Mouse (Mus musculus): ENCODE measurements around the gene Cdca7l. TPM values are rescaled to one million over a fixed set of nuclear protein-coding genes. Genes with fewer than 3 reads are reported as not detected.
"Not testable (repeated sequence)": the region's sequence is repeated elsewhere in the genome, so short reads cannot be mapped to it uniquely, and the experiment has no call there.

Cdca7l gene
- total RNA-seq, 2 experiments from 2014 or later, result 52.3 to 143 TPM

- peak; percentile 85 for ATAC-seq (replicated peaks; ENCODE audit: low FRiP score, low TSS enrichment, poor library complexity, severe bottlenecking)
Observed at GRCm38 (mm10) chr12:117853316-117853715, 49.2 kb downstream of the Cdca7l start.

GRCm38 (mm10) chr12:117857023-117857422, 52.9 kb downstream of the Cdca7l start:
- ATAC-seq (replicated peaks; ENCODE audit: low FRiP score, low TSS enrichment, poor library complexity, severe bottlenecking), result no peak

DNA sequence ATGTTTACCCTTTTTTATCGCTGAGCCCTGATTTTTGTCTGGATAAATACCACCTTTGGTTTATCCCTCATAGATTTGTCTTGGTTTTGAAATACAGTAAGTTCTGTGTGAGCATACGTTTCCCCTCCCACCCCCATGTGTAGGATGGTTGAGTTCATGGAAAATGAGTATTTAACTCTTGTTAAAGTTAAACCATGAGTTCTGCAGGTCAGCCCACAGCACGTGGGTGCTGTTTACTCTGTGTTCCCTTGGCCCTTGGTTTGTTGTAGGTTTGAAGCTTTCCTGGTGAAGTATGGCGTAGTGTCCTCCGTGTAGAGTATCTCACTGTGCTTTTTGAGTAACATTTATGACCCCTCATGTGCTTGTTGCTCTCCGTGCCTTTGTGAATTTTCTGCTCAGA, 53.8 kb downstream of the Cdca7l start:
- no peak for ATAC-seq (replicated peaks; ENCODE audit: low FRiP score, low TSS enrichment, poor library complexity, severe bottlenecking)

- ATAC-seq (replicated peaks; ENCODE audit: low FRiP score, low TSS enrichment, poor library complexity, severe bottlenecking), result no peak
Observed at GRCm38 (mm10) chr12:117860840-117861239, 56.8 kb downstream of the Cdca7l start.

DNA sequence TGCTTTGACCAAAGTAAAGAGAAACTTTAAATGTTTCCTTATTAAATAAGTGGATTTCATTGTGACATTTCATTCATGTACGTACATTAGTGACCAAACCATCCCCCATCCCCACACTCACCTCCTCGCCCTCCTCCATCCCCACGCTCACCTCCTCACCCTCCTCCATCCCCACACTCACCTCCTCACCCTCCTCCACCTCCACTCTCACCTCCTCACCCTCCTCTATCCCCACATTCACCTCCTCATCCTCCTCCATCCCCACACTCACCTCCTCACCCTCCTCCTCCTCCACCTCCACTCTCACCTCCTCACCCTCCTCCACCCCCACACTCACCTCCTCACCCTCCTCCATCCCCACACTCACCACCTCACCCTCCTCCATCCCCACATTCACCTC, 57.2 kb downstream of the Cdca7l start:
- ATAC-seq (replicated peaks; ENCODE audit: low FRiP score, low TSS enrichment, poor library complexity, severe bottlenecking), result no peak

DNA sequence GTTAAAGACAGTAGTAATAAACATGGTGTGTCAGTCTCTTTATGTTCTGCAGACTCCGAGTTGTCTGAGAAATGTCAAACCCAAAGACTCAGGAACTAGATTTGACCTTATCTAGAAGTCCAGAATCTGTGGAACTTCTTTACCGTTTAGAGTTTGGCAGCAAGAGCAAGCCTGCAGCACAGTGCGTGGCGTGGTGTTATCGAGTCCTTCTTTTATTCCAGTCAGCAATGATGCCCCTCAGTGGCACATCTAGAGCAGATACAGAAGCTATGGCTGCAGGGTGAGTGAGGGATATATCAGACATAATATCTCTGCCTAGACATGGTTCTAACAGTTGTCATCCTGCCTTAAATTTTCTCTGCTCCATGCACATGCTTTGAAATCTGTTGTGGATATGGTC, 58.6 kb downstream of the Cdca7l start:
- ATAC-seq (replicated peaks; ENCODE audit: low FRiP score, low TSS enrichment, poor library complexity, severe bottlenecking), result peak; percentile 89

- no peak for ATAC-seq (replicated peaks; ENCODE audit: low FRiP score, low TSS enrichment, poor library complexity, severe bottlenecking)
Observed at GRCm38 (mm10) chr12:117867708-117868564, 63.8 kb downstream of the Cdca7l start.

DNA sequence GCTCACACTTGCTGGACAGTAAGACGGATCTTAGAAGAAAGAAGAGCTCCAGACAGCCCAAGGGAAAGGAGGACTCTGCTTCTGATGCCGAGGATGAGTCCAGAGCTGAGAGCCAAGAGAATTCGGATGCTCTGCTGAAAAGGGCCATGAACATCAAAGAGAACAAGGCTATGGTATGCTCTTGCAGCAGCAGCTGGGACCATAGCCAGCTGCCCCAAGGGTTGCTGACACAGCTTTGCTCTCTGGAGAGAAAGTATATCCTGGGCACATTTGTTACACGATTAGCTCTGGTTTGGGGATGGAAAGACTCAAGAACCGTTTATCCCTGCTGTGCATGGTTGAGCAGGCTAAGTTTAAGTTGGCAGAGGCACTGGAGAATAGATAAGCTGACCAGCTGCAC, 68.2 kb downstream of the Cdca7l start:
- no peak for ATAC-seq (replicated peaks; ENCODE audit: low FRiP score, low TSS enrichment, poor library complexity, severe bottlenecking)

GRCm38 (mm10) chr12:117878341-117878740, 74.3 kb downstream of the Cdca7l start:
- ATAC-seq (replicated peaks; ENCODE audit: low FRiP score, low TSS enrichment, poor library complexity, severe bottlenecking), result no peak

- no peak for ATAC-seq (replicated peaks; ENCODE audit: low FRiP score, low TSS enrichment, poor library complexity, severe bottlenecking)
Observed at GRCm38 (mm10) chr12:117884627-117885026, 80.5 kb downstream of the Cdca7l start.

DNA sequence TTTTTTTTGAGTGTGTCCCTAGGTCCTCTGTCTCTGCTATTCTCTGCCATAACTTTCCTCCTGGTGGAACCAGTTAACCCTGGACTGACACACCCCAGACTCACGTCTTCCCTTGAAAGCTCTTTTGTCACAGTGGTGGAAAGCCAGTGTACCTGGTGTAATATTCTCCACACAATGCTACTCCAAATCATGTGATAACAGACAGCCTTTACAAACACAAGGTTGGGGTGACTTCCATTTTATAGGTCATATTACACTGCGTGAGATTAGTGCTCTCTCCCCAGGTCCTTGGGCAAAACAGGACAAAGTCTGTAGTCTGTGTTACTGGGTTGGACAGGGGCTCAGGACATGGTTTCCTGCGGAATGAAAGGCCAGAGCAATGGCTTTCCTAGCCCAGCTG, 83.3 kb downstream of the Cdca7l start:
- ATAC-seq (replicated peaks; ENCODE audit: low FRiP score, low TSS enrichment, poor library complexity, severe bottlenecking), result no peak

- not testable (repeated sequence) for ATAC-seq (replicated peaks; ENCODE audit: low FRiP score, low TSS enrichment, poor library complexity, severe bottlenecking)
Observed at GRCm38 (mm10) chr12:117900798-117901197, 96.7 kb downstream of the Cdca7l start.

DNA sequence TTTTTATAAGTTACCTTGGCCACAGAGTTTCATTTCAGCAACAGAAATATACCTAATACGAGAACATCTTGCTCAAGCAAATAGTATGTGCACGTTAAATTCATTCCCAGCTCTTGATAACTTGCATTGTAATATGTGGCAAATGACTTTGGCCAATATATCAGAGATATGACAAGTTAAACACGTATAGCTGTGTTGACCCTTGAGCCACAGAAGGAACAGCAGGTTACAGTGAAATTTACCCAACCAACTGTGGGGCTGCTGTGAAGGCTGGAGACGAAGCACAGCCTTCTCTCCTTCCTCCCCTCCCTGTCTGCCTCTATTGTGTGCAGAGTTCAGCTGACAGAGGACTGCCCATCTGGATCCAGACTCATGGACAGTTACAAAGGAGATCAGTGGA, 97.3 kb downstream of the Cdca7l start:
- not testable (repeated sequence) for ATAC-seq (replicated peaks; ENCODE audit: low FRiP score, low TSS enrichment, poor library complexity, severe bottlenecking)

- ATAC-seq (replicated peaks; ENCODE audit: low FRiP score, low TSS enrichment, poor library complexity, severe bottlenecking), result no peak
Observed at GRCm38 (mm10) chr12:117903671-117904070, 99.6 kb downstream of the Cdca7l start.

DNA sequence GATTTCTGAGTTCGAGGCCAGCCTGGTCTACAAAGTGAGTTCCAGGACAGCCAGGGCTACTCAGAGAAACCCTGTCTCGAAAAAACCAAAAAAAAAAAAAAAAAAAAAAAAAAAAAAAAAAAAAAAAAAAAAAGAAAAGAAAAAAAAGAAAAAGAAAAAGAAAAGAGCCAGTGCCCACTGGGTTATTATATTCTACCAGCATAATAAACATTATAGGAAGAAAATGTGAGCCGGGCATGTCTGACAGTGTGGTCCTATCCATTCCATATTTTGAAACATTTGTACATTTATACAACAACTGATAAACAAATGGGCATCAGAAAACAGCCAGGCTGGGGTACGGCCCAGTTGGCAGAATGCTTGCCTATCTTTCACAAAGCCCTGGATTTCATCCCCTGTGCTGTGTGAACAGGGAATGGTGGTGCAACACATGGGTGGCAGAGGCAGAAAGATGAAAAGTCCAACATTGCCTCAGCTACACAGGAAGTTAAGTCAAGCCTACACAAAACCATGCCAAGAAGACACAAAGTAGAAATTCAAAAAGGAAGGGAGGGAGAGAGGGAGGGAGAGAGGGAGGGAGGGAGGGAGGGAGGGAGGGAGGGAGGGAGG, 101.2 kb downstream of the Cdca7l start:
- ATAC-seq (replicated peaks; ENCODE audit: low FRiP score, low TSS enrichment, poor library complexity, severe bottlenecking), result not testable (repeated sequence)

DNA sequence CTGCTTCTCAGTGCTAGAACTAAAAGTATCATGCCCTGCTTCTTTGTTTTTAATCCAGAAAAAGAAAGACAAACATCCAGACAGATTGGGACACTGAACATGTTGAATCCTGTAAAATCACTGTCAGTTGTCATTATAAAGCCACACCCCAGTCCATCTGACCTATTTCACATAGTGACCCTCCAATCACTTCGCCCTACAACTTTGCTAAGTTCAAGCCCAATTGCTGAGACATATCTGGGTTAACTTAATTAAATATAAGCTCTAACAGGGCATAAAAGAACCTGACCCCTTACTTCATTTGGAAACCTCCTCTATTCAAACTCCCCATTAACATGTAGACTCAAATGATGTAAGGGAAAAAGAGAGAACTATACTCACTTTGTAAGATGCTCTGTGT, 107.3 kb downstream of the Cdca7l start:
- no peak for ATAC-seq (replicated peaks; ENCODE audit: low FRiP score, low TSS enrichment, poor library complexity, severe bottlenecking)

- ATAC-seq (replicated peaks; ENCODE audit: low FRiP score, low TSS enrichment, poor library complexity, severe bottlenecking), result no peak
Observed at GRCm38 (mm10) chr12:117914613-117915245, 110.6 kb downstream of the Cdca7l start.

- no peak for ATAC-seq (replicated peaks; ENCODE audit: low FRiP score, low TSS enrichment, poor library complexity, severe bottlenecking)
Observed at GRCm38 (mm10) chr12:117915826-117916588, 111.9 kb downstream of the Cdca7l start.

Data from megakaryocyte-erythroid progenitor cell, adult 5-6 weeks (primary cell).